Mouse (Mus musculus) lung, embryonic 14.5 days (tissue): ENCODE data around the gene 5430403G16Rik. TPM values are rescaled to one million over a fixed set of nuclear protein-coding genes. Genes with fewer than 3 reads are reported as not detected.
A peak's percentile ranks its signal among the peaks of the same experiment; 100 is the strongest.
"Not testable (repeated sequence)": the region's sequence is repeated elsewhere in the genome, so short reads cannot be mapped to it uniquely, and the experiment has no call there.

Experiments
- ATAC-seq: fragments of 200-750 bp; cut with Nextera tagmentation; 2 replicates; pipeline ENCODE4 v1.8.0; 2017; ENCODE audit warnings: mild to moderate bottlenecking, moderate TSS enrichment, moderate library complexity; ENCODE audit not compliant: insufficient read depth
- DNase-seq: peaks from one replicate; pipeline ENCODE4 v3.0.0-alpha.2; 2015
- H3K27ac ChIP-seq: fragments of 300-500 bp; sonication (generic); 2 replicates; pipeline ENCODE4 v1.5.1; 2014; ENCODE audit warnings: low read depth, mild to moderate bottlenecking, moderate library complexity
- H3K27me3 ChIP-seq: fragments of 300-500 bp; sonication (generic); 2 replicates; pipeline ENCODE4 v1.6.1; 2014; ENCODE audit warnings: low read length, control low read depth; ENCODE audit not compliant: insufficient read depth
- H3K36me3 ChIP-seq: fragments of 300-500 bp; sonication (generic); 2 replicates; pipeline ENCODE4 v1.6.1; 2014; ENCODE audit warnings: control low read depth; ENCODE audit not compliant: insufficient read depth
- H3K4me1 ChIP-seq: fragments of 300-500 bp; sonication (generic); 2 replicates; pipeline ENCODE4 v1.6.1; 2014; ENCODE audit warnings: antibody characterized with exemption, control low read depth; ENCODE audit not compliant: insufficient read depth
- H3K4me2 ChIP-seq: fragments of 300-500 bp; sonication (generic); 2 replicates; pipeline ENCODE4 v1.6.1; 2014; ENCODE audit warnings: mild to moderate bottlenecking
- H3K4me3 ChIP-seq: fragments of 300-500 bp; sonication (generic); 2 replicates; pipeline ENCODE4 v1.5.1; 2014; ENCODE audit warnings: low read depth, low read length
- H3K9ac ChIP-seq: fragments of 300-500 bp; sonication (generic); 2 replicates; pipeline ENCODE4 v1.6.1; 2014
- H3K9me3 ChIP-seq: fragments of 300-500 bp; sonication (generic); 2 replicates; pipeline ENCODE4 v1.6.1; 2016; ENCODE audit warnings: low read depth, low read length, control low read depth
- CTCF ChIP-seq: IDR thresholded peaks from 2 replicates; pipeline ENCODE4 v1.5.1; 2016; ENCODE audit warnings: antibody characterized with exemption, low read depth
- WGBS: fragments of 180-500 bp; shearing (Covaris S2); extraction: QIAGEN DNeasy Blood & Tissue Kit; methylation state at CpG from one replicate; pipeline ENCODE4 v1.1.7; 2014; 5-methylcytosine and 5-hydroxymethylcytosine counted together
- polyA plus RNA-seq: library from polyadenylated mRNA; unstranded; fragments of >200 nt; fragmentation: Nextera tagmentation; extraction: Ambion mirVana; gene quantifications from 2 replicates; pipeline ENCODE4 v1.2.1, GENCODE M21; 2014

5430403G16Rik gene
- polyA plus RNA-seq: 2.6 and 2.9 TPM in 2 replicates

DNA sequence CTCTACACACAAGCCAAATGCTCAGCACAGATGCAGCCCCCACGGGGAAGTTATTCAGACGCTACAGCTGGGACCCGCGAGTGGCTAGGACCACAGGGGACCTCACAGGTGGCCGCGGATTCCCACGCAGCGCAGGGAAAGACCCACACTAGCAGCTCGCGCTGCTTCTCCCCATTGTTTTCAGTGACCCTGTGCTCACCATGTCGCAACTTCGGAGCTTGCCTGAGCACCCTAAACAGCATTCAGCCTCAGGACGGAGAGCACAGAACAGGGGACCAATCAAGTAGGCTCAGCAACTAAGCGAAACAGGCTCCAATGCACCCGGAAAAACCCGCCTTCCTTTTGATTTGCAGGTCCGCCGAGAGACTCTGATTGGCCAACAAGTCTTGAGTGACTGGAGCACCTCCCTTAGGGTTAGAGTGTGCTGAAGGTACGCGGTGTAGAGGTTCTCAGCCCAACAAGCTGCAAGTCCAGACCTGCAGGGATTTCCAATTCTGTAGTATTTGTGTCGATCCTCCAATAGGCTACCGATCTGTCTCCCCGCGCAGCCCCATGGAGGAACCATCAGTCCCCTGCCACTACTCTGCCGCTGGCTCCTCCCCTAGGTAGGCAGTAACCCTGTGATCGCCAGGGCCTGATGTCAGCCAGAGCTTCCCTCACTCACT lies at the start of gene 5430403G16Rik:
Gene 5430403G16Rik, minus strand, starts transcription at position 505 of the 665 bp plus-strand sequence.
- Histone ChIP-seq H3K27ac (peak within 1 kb of the TSS; percentile 8; the same call in 1 of the 2 replicates), H3K9ac (peak within 1 kb of the TSS; percentile 51), H3K4me3 (peak within 1 kb of the TSS; percentile 39), H3K4me2 (peak within 1 kb of the TSS; percentile 53)
- WGBS: under 1% methylated on average over 24 of the region's 26 CpGs
- not testable (repeated sequence) for H3K36me3 ChIP-seq, H3K27me3 ChIP-seq, H3K4me1 ChIP-seq, H3K9me3 ChIP-seq
- ATAC-seq (peak; percentile 99), DNase-seq (peak; percentile 91)

DNA sequence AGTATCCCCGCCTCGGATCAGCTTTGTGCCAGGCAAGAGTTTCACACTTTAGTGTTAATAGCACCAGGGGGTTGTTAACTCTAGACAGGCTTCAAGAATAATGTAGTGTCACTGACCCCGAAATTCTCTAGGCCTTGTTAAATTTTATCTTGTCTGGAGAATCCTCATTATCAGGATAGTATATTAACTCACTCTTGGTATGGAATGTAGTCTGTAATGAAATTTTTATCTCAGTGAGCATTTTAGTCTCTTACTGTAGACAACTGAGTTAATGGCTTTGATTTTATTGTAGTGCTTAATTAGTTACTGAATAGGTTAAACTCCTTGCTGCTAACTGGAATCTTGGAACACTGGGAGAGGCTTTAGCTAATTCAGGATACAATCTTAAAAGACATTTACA lies 26.5 kb upstream of the 5430403G16Rik start:
- H3K4me1 ChIP-seq, H3K4me2 ChIP-seq, DNase-seq, H3K36me3 ChIP-seq, H3K9me3 ChIP-seq, ATAC-seq, H3K9ac ChIP-seq, H3K27me3 ChIP-seq, H3K27ac ChIP-seq, H3K4me3 ChIP-seq: not testable (repeated sequence)
- 58% methylated on average over 3 of the region's 3 CpGs for WGBS

DNA sequence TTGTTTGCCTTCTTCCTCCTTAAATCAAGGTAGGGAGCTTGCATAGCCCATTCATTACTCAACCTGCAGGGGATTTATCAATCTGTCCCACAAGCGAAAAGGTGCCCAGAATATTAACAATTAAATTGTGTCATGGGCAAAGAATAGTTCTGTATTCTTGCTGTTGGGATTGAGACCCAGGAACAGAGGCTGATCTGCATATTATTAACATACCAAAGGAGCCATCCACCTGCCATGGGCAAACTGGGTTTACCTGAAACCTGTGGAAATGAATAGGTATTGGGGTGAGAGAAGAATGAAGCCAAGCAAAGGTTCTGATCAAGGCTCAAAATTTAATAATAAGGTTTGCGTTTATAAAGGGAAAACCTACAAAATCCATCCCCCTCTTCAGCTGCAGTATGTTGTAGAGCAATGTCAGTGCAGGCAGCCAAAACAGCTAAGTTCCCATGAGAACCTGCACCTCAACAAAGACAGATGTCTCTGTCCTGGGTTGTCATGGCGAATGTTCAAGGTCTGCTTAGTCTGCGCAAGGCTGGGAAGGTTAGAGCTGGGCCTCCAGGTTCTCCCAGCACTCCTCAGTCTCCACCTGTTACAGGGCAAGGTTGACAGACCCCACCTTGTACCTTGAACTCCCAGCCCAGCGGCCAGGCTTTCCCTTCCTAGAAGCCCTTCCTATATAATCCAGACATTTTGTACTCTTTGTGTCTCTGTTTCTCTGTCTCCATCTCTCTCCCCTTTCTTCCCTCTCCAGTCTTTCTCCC lies 544 bp upstream of the 5430403G16Rik start:
- Histone ChIP-seq H3K4me2 (peak overlapping the region; percentile 53), H3K4me3 (peak overlapping the region; percentile 39)
- H3K36me3 ChIP-seq, DNase-seq, H3K27me3 ChIP-seq, ATAC-seq, H3K27ac ChIP-seq, H3K4me1 ChIP-seq, H3K9me3 ChIP-seq, H3K9ac ChIP-seq: not testable (repeated sequence)
- 55% methylated on average over 5 of the region's 5 CpGs for WGBS

DNA sequence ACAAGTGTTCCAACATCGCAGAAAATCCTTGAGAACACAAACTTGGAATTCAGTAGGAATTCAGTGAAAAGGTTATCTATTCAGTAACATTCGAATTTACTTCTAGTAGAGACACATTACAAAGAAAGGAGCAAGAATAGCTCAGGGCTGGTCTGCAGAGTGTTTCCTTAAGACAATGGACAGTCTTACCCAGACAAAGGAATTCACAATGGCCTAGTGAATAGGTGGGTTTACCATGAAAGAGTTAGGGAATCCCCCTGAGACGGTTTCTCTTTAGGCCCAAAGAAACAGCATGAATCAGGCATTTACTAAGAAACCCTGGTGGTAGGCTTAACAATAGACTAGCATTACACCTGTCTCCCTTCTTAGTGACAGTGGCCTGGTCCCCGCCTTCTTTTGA lies 7.9 kb downstream of the 5430403G16Rik start:
- Histone ChIP-seq H3K4me2 (no peak overlapping the region), H3K4me3 (no peak overlapping the region), H3K27me3 (no peaks in the 10 kb centered on the region), H3K4me1 (no peaks in the 10 kb centered on the region), H3K9ac (no peak overlapping the region), H3K27ac (no peak overlapping the region), H3K36me3 (no peaks in the 10 kb centered on the region), H3K9me3 (peaks cover 6% of the 10 kb centered on the region; the same call in 1 of the 2 replicates)
- 70% methylated on average over 4 of the region's 4 CpGs for WGBS
- no peak for ATAC-seq
- TF ChIP-seq CTCF: no peak
- DNase-seq: no peak

Other genes with a start within 250 kb of the 5430403G16Rik start
- gene Crlf2, start 132.0 kb downstream of the 5430403G16Rik start, polyA plus RNA-seq: 10.7 and 10.9 TPM in 2 replicates
- gene 4930522L14Rik, start 60.8 kb upstream of the 5430403G16Rik start, polyA plus RNA-seq: 9.8 and 11.8 TPM in 2 replicates
- gene Gm15446, start 232.4 kb upstream of the 5430403G16Rik start, polyA plus RNA-seq: 0.74 and 0.91 TPM in 2 replicates